Mouse (Mus musculus) stomach, postnatal 0 days (tissue): ENCODE data around the gene Esyt3. TPM values are rescaled to one million over a fixed set of nuclear protein-coding genes. Genes with fewer than 3 reads are reported as not detected.

Experiments
- ATAC-seq: fragments of 200-750 bp; cut with Nextera tagmentation; 2 replicates; pipeline ENCODE4 v1.8.0; 2017; ENCODE audit not compliant: low FRiP score, low TSS enrichment
- DNase-seq: peaks from one replicate; pipeline ENCODE4 v3.0.0-alpha.2; 2016; ENCODE audit warnings: low spot score
- H3K27ac ChIP-seq: fragments of 300-500 bp; sonication (generic); replicated peaks from 2 replicates; pipeline ENCODE4 v1.5.1; 2014; ENCODE audit warnings: mild to moderate bottlenecking, control low read depth
- H3K27me3 ChIP-seq: fragments of 300-500 bp; sonication (generic); 2 replicates; pipeline ENCODE4 v1.6.1; 2014; ENCODE audit warnings: low read length; ENCODE audit not compliant: control insufficient read depth, insufficient read depth
- H3K36me3 ChIP-seq: fragments of 300-500 bp; sonication (generic); 2 replicates; pipeline ENCODE4 v1.6.1; 2014; ENCODE audit warnings: low read length, mixed read lengths; ENCODE audit not compliant: control insufficient read depth, insufficient read depth
- H3K4me1 ChIP-seq: fragments of 300-500 bp; sonication (generic); replicated peaks from 2 replicates; pipeline ENCODE4 v1.6.1; 2014; ENCODE audit warnings: antibody characterized with exemption; ENCODE audit not compliant: control insufficient read depth, insufficient read depth
- H3K4me2 ChIP-seq: fragments of 300-500 bp; sonication (generic); replicated peaks from 2 replicates; pipeline ENCODE4 v1.6.1; 2014; ENCODE audit warnings: low read depth, mild to moderate bottlenecking, control low read depth, moderate library complexity
- H3K4me3 ChIP-seq: fragments of 300-500 bp; sonication (generic); 2 replicates; pipeline ENCODE4 v1.5.1; 2014; ENCODE audit warnings: low read depth, low read length, control low read depth
- H3K9ac ChIP-seq: fragments of 300-500 bp; sonication (generic); 2 replicates; pipeline ENCODE4 v1.6.1; 2014; ENCODE audit warnings: mild to moderate bottlenecking, low read length, control low read depth, mixed read lengths
- H3K9me3 ChIP-seq: fragments of 300-500 bp; sonication (generic); 2 replicates; pipeline ENCODE4 v1.6.1; 2016; ENCODE audit warnings: low read length; ENCODE audit not compliant: control insufficient read depth
- CTCF ChIP-seq: IDR thresholded peaks from 2 replicates; pipeline ENCODE4 v1.5.1; 2016; ENCODE audit warnings: antibody characterized with exemption, low read depth, mild to moderate bottlenecking, moderate library complexity
- EP300 ChIP-seq: optimal IDR thresholded peaks from 2 replicates; pipeline ENCODE3; 2016; ENCODE audit warnings: antibody characterized with exemption
- WGBS: fragments of 180-500 bp; shearing (Covaris S2); extraction: QIAGEN DNeasy Blood & Tissue Kit; methylation state at CpG from one replicate; pipeline ENCODE4 v1.1.7; 2014; 5-methylcytosine and 5-hydroxymethylcytosine counted together
- polyA plus RNA-seq: library from polyadenylated mRNA; unstranded; fragments of >200 nt; fragmentation: Nextera tagmentation; extraction: Ambion mirVana; gene quantifications from 2 replicates; pipeline ENCODE4 v1.2.1, GENCODE M21; 2015

Esyt3 gene
- polyA plus RNA-seq, 1 experiment from 2014 or later: 9.6 TPM

DNA sequence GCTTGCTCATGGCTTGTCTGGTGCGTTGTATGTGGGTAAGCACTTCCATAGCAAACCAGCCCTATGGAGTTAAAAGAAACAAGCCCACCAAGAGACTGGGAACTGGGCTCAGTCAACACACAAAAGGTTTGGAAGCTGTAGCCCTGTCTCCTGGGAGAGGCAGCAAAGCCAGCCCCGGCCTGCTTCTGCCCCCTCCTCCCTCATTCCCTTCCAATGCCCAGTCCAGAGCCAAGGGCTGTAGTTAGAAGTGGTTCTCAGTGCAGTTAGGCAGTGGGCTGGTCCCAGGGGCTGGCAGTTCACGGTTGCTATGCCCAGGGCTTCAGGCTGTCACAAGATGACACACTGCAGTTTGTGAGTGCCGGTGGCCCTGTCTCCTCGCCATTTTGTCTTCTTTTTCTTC is 29.7 kb upstream of the Esyt3 start:
- ATAC-seq: no peak
- no peaks in the 10 kb centered on the region; the same call in 1 of the 2 replicates for H3K4me1 ChIP-seq

DNA sequence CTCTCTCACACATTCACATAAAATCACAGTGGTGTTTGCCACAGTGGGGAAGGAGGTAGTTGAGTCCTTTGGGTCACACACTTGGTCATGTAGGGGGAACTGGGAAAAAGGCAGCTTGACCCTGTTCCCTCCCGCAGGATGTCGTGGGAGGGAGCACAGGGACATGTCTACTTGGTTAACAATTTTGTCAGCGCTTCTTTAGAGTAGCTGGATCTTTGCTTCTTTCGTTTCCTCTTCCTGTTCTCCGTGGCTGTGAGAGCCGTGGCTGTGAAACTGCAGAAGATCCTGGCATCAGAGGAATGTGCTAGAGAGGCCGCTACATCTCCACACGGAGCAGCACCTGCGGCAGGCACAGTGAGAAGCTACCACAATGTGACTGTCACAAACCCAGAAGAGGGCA is 24.2 kb upstream of the Esyt3 start:
- TF ChIP-seq EP300 (no peak), CTCF (no peak)
- no peaks in the 10 kb centered on the region for H3K27me3 ChIP-seq
- no peak overlapping the region for H3K9ac ChIP-seq
- no peak overlapping the region for H3K4me3 ChIP-seq
- H3K9me3 ChIP-seq: no peaks in the 10 kb centered on the region
- H3K4me1 ChIP-seq: no peaks in the 10 kb centered on the region; the same call in 1 of the 2 replicates
- H3K4me2 ChIP-seq: no peak overlapping the region
- DNase-seq (no peak), ATAC-seq (no peak)
- WGBS: 69% methylated on average over 9 of the region's 9 CpGs
- H3K27ac ChIP-seq: no peak overlapping the region
- H3K36me3 ChIP-seq: no peaks in the 10 kb centered on the region

More for the DNA sequence above, 29.7 kb upstream of the Esyt3 start:
- no peak overlapping the region for H3K27ac ChIP-seq
- H3K9ac ChIP-seq: no peak overlapping the region
- H3K4me3 ChIP-seq: no peak overlapping the region
- DNase-seq: no peak
- H3K9me3 ChIP-seq: no peaks in the 10 kb centered on the region
- H3K36me3 ChIP-seq: no peaks in the 10 kb centered on the region
- no peaks in the 10 kb centered on the region for H3K27me3 ChIP-seq
- WGBS: 73% methylated on average over 5 of the region's 5 CpGs
- no peak overlapping the region for H3K4me2 ChIP-seq
- TF ChIP-seq EP300: no peak
- no peak for TF ChIP-seq CTCF

DNA sequence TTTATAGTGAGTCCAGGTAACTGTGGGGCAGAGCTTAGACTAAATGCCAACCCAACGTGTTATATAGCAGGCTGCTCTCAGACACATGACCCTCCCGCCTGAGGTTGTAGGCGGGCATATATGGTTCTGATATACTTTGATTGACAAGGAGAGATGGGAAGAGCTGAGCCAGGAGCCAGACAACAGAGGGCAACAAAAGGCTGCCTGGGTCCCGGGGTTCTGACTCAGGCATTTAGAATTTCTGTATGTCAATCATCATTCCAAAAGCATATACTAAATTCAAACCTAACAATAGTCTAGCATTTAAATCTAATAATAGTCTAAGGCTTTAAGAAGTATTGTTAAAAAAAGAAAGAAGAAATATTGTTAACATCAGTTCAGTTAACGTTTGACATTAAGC is 20.8 kb upstream of the Esyt3 start:
- Histone ChIP-seq H3K9me3 (no peaks in the 10 kb centered on the region), H3K36me3 (no peaks in the 10 kb centered on the region), H3K27me3 (no peaks in the 10 kb centered on the region), H3K27ac (no peak overlapping the region), H3K9ac (no peak overlapping the region), H3K4me2 (no peak overlapping the region), H3K4me1 (no peaks in the 10 kb centered on the region; the same call in 1 of the 2 replicates), H3K4me3 (no peak overlapping the region)
- ATAC-seq (no peak), DNase-seq (no peak)
- 58% methylated on average over 5 of the region's 5 CpGs for WGBS
- TF ChIP-seq EP300 (no peak), CTCF (no peak)

DNA sequence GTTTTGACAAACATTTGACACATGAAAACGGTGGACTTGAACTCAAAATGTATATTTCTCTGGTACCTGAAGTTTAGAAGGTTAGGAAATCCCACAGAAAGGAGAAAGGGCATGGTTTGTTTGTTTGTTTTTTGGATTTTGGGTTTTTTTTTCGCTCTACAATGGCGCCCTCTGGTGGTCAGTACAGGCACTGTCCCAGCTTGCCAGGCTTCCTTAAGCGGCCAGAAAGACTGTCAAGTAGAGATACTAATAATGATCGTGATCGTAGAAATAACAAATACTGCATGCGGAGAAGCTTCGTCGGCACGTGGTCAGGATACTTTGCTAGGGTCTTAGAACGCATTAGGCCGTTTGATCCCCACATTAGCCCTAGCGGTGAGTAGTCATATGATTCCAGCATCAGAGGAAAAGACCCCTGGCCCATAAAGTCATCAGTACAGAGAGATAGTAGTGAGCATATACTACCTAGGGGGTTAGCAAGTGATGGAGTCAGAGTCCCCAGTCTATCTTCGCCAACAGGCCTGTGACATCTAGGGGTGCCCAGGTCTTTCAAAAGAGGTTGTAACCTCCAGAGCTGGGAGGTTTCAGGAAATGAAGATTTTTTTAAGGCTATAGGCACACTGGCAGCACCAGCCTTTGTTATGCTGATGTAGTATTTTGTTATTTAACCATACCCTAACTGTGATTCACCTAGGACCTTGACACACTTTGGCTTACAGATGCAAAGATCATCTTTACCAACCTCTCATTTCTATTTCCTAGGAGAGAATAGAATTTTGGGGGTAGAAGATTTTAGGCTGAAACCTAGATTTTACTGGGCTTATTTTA is 18.4 kb upstream of the Esyt3 start:
- H3K27me3 ChIP-seq: no peaks in the 10 kb centered on the region
- H3K36me3 ChIP-seq: no peaks in the 10 kb centered on the region
- no peaks in the 10 kb centered on the region for H3K4me1 ChIP-seq
- H3K4me2 ChIP-seq: no peak overlapping the region
- no peak overlapping the region for H3K9ac ChIP-seq
- 8% methylated on average over 14 of the region's 14 CpGs for WGBS
- no peak overlapping the region for H3K4me3 ChIP-seq
- ATAC-seq (no peak), DNase-seq (no peak)
- no peaks in the 10 kb centered on the region for H3K9me3 ChIP-seq
- TF ChIP-seq EP300: no peak
- peak; percentile 89 for TF ChIP-seq CTCF
- H3K27ac ChIP-seq: no peak overlapping the region

DNA sequence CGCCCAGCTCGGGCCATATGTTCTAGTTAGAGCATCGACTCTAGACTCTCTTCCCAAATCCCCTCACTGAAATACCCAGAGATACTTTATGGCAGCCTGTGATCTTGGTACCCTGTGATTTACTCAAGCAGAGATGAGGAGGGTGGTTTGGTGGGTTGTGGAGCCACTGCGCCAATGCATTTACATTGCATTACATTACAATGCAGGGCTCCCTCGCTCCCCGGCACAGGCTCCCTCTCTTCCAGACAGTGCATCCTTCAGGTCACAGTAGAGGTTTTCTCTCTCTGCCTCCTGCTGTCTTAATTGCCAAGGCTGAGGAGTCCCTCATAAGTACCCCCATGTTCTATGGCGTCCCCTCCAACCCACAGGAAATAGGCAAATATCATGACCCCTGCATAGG is 10.1 kb upstream of the Esyt3 start:
- Histone ChIP-seq H3K4me1 (no peaks in the 10 kb centered on the region), H3K27ac (no peak overlapping the region), H3K9me3 (no peaks in the 10 kb centered on the region), H3K4me2 (no peak overlapping the region), H3K27me3 (no peaks in the 10 kb centered on the region), H3K9ac (no peak overlapping the region), H3K4me3 (no peak overlapping the region), H3K36me3 (no peaks in the 10 kb centered on the region)
- DNase-seq (no peak), ATAC-seq (no peak)
- 72% methylated on average over 7 of the region's 7 CpGs for WGBS
- TF ChIP-seq CTCF: no peak
- TF ChIP-seq EP300: no peak

DNA sequence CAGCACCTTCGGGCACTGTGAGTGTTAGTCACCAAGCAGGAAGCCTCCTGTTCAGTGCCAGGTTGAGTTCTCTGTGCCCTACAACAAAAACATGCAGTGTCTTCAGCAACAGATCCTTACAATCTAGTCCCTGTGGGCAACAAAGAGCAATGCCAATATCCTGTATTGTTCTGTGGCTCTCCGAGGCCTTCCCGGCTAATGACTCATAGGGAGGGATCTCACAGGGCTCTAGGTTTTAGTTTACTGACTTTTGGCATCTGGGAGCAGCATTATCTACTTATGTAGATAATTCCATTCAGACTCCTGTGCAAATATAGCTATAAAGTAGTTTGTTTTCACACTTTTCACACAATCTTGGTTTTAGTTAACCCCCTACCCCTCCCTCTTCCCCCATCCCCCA is 7.5 kb upstream of the Esyt3 start:
- H3K27ac ChIP-seq: no peak overlapping the region
- no peak overlapping the region for H3K9ac ChIP-seq
- WGBS: 41% methylated on average over 3 of the region's 3 CpGs
- H3K4me3 ChIP-seq: no peak overlapping the region
- no peak overlapping the region for H3K4me2 ChIP-seq
- no peaks in the 10 kb centered on the region for H3K36me3 ChIP-seq
- peak; percentile 45; the same call in 1 of the 2 replicates for ATAC-seq
- no peaks in the 10 kb centered on the region for H3K4me1 ChIP-seq
- no peaks in the 10 kb centered on the region for H3K27me3 ChIP-seq
- no peaks in the 10 kb centered on the region for H3K9me3 ChIP-seq
- TF ChIP-seq EP300 (no peak), CTCF (no peak)
- DNase-seq: no peak
